Mouse (Mus musculus) B cell, adult 67 days (primary cell): ENCODE results near the gene Tpt1. TPM values are rescaled to one million over a fixed set of nuclear protein-coding genes. Genes with fewer than 3 reads are reported as not detected.

Experiments used
- total RNA-seq, 2 experiments: library from RNA; stranded (reverse); gene quantifications; 4 replicates each; pipeline ENCODE4 v1.2.4; 2023

Tpt1 gene
- total RNA-seq: 1,000 to 10,000 TPM; 5,474 to 5,540 TPM

DNA sequence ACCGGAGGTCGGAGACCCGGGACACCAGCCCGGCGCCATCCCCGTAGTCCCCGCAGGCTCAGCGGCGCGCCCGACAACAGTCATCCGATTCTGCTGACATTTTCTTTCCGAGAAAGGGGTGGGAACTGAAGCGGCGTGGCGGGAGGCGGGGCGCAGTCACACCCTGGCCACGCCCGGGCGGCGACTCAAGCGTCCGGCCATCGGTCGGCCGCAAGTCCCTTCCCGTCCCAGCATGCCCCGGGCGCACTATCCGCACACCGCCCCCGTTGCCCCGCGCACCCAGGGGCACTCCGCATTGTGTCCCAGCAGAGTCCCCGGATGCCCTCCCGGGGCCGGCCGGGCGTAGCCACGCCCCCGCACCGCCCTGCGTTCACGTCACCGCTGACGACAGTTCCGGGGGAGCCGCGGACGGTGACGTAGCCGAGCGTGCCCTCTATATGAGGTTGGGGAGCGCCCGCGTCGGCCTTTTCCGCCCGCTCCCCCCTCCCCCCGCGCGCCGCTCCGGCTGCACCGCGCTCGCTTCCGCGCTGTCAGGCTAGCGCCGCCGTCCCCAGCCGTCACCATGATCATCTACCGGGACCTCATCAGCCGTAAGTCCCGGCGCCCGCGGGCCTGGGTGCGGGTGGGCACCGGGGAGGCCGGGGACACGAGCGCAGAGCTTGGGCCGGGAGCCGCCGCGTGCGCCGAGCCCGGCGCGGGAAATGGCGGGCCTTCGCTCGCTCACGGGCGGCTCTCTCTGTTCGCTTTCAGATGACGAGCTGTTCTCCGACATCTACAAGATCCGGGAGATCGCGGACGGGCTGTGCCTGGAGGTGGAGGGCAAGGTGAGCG is at the start of gene Tpt1:
Tpt1 (plus strand) TSS at position 227 of the 831 bp plus-strand sequence.

Other genes starting within 250 kb of the Tpt1 start
- gene Erich6b, start 202.8 kb upstream of the Tpt1 start, total RNA-seq: not detected
- 10 to 100 TPM; 38.5 to 40.5 TPM for gene Cog3, start 90.6 kb upstream of the Tpt1 start, total RNA-seq
- gene Slc25a30, start 58.1 kb upstream of the Tpt1 start, total RNA-seq: 10 to 100 TPM; 33.1 to 35.7 TPM
- not detected for gene Kctd4, start 109.9 kb downstream of the Tpt1 start, total RNA-seq
- gene Gtf2f2, start 165.8 kb downstream of the Tpt1 start, total RNA-seq: 10 to 100 TPM; 25.9 to 26.1 TPM